Mouse (Mus musculus): Measurements from ENCODE around the gene Nav3.

Gene Nav3

GRCm38 (mm10) chr10:109684109-109685056 lies 771.6 kb downstream of the Nav3 start:
- peak; percentile 38 for DNase-seq (ENCODE audit: low spot score)

GRCm38 (mm10) chr10:109672896-109673295 lies 783.1 kb downstream of the Nav3 start:
- DNase-seq (ENCODE audit: low spot score) = no peak

DNA sequence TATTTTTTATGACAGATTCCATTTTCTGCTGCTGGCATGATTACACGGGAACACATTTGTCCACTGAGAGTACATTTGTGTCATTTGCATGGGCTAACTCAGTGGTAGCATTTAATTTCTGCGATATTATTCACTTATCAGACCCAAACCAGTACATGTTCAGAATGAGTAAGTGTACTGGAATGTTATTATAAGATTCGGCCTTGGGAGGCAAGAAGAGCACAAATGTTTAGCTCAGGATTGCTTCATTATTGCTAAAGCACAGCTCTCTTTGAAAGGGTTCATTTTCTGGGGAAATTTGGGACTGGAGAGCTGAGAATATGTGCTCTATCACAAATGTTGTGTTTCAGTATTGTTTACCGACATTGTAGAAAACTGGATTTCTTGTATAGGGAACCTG lies 788.6 kb downstream of the Nav3 start:
- DNase-seq (ENCODE audit: low spot score) = no peak

GRCm38 (mm10) chr10:109664629-109665317 lies 791.2 kb downstream of the Nav3 start:
- peak; percentile 82 for DNase-seq (ENCODE audit: low spot score)

DNA sequence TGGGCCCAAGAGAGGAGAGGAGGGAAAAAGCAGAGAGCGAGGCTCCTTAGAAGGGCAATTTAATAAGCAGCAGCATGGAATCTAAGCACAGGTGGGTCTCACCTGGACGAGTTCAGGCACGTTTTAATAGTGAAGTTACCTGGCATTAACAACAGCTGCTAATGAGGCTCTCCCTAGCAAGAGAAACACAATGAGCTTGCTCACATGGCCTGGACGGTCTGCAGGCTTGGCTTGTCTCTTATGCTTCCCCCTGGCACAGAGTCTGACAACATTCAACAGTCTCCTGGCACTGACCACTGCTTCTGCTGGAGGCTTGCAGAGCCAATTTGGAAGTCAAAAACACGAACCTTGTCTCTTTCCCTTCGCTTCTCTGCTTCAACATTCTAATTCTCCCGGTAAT lies 804.5 kb downstream of the Nav3 start:
- DNase-seq (ENCODE audit: low spot score) = no peak

DNA sequence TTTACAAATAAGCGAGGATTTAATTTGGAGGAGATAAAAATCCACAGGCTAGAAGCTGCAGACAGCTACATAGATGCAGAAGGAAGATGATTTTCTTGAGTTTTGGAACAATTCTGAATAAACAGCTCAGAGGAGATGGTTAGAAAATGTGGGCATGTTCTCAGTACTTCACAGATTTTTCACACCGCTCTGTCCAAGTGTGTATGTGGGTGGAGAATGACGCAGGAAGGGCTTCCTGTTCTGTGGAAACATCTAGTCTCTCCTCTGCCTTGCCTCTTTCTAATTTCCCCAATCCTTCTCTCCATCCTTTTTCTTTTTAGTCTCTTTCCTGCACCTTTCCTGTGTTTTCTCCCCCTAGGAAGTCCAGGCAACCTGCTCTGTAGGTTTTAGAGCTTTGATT lies 812.4 kb downstream of the Nav3 start:
- DNase-seq (ENCODE audit: low spot score) = peak; percentile 54

- no peak for DNase-seq (ENCODE audit: low spot score)
These were observed 814.2 kb downstream of the Nav3 start for GRCm38 (mm10) chr10:109641806-109642205.

- DNase-seq (ENCODE audit: low spot score) = no peak
These were observed 818.3 kb downstream of the Nav3 start for GRCm38 (mm10) chr10:109637702-109638101.
